Mouse (Mus musculus): Measurements from ENCODE around the gene Dazap2.

Gene Dazap2

GRCm38 (mm10) chr15:100637661-100638060 is 22.5 kb downstream of the Dazap2 start:
- peak in 1 of 2 experiments; percentile 26 for DNase-seq (ENCODE audit: low spot score in 2 of 2)

DNA sequence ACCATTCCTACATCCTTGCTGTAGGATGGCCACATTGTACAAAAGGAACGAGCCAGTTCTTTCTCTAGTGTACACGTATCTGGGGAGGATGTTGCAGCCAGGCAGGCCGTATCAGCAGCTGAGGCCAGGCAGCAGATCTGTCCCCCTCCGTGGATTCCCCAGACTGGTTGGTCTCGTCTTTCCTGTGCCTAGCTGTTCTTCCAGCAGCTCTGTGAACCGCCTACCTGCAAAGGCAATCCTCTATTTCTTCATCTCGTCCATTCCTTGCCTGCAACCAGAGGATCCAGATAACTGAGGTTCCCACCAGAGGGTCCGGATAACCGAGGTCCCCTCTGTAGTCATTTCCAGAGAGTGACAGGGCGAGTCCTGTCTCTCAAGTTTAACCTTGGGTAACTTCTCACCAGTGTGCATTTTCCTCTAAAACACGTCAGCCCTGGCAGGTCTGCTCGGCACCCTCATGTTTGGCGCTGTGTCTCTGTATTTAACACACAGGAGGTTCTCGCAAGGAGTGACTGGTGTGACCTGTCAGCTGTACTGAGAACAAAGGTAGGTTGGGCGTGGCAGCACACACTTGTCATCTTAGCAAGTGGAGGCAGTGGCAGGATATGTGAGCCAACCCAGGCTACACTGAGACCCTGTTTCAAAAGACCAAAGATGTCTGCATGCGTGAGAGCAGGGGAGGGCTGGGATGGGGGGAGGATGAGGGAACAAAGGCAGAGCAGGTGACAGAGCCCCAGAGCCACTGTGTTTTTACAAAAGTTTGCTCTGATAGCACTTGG is 25.0 kb downstream of the Dazap2 start:
- no peak for DNase-seq (ENCODE audit: low spot score in 2 of 2)

DNA sequence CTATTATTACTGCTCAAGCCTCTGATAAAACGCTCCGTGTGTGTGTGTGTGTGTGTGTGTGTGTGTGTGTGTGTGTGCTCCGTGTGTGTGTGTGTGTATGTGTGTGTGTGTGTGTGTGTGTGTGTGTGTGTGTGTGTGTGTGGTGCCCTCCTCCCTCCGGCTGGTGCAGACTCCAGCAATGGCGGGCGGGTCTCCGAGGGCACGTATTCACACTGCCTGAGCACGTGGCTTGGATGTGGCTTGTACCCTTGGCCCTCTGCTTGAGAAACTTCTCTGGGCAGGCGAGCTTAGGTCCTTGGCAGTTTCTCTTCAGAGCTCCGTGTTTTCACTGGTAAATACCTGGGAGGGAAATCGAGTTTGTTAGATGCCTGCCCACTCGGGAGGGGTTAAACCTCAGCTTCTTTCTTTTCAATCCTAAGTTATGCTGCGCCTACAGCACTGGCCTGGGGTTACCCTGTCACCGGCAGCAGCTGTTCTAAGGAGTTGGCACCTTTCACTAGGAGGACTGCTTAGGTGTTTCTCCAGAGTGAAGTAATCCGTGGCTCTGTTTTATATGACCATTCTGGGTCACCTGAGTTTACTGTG is 26.2 kb downstream of the Dazap2 start:
- DNase-seq (ENCODE audit: low spot score in 2 of 2), result no peak

GRCm38 (mm10) chr15:100642451-100642850 is 27.3 kb downstream of the Dazap2 start:
- DNase-seq (ENCODE audit: low spot score in 2 of 2), result no peak

GRCm38 (mm10) chr15:100646161-100646560 is 31.0 kb downstream of the Dazap2 start:
- no peak for DNase-seq (ENCODE audit: low spot score in 2 of 2)

DNA sequence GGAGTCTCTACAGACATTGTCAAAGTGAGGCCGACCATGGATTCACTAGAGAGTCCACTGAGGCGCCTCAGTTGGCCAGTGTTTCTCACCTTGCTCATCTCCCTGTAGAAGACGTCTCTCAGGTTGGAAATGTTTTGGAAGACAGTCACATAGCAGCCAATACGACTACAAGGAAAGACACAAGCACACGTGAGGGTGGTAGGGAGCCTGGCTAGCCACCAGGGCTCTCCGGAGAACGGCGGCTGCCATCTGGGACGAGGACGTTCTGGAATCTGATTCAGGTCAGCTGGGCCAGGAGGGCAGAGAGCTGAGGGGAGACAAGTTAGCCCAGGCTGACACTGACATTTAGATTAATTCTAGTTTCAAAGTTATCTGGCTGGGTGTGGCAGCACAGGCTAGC is 35.0 kb downstream of the Dazap2 start:
- no peak for DNase-seq (ENCODE audit: low spot score in 2 of 2)

DNA sequence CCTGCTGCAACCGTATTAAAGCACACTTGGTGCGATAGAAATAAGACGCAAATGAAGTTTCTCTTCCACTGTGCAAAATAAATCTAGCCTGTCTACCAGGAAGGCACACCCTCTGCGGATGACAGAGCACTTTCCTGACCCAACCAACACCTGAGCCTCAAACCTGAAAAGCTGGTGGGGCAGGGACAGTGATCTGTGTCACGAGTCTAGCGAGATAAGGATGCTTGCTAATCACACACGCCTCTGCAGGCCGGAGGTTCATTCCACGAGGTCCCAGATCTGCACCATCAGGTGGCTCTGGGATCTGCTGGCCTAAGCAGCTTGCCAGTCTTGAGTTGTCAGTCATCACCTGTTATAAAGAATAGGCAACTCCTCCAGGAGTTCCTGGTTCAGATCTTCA is 36.5 kb downstream of the Dazap2 start:
- DNase-seq (ENCODE audit: low spot score in 2 of 2), result no peak

DNA sequence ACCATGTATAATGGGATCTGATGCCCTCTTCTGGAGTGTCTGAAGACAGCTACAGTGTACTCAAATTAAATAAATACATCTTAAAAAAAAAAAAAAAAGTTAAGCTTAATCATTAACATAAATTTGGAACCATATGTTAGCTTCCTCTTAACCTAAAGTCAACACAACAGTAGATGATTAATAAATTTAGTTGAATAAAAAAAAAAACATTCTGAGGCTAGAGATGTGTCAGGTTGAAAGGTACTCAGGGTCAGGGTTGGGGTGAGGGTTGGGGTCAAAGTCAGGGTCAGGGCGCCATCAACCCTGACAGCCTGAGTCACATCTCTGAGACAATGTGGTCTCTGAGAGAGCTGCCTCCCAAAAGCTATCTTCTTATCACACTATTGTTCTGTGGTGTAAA is 39.1 kb downstream of the Dazap2 start:
- DNase-seq (ENCODE audit: low spot score in 2 of 2), result no peak

- DNase-seq (ENCODE audit: low spot score in 2 of 2), result no peak
Measured at GRCm38 (mm10) chr15:100655201-100655600, 40.1 kb downstream of the Dazap2 start.

- no peak for DNase-seq (ENCODE audit: low spot score in 2 of 2)
Measured at GRCm38 (mm10) chr15:100660306-100660705, 45.2 kb downstream of the Dazap2 start.

GRCm38 (mm10) chr15:100660805-100661204 is 45.7 kb downstream of the Dazap2 start:
- no peak for DNase-seq (ENCODE audit: low spot score in 2 of 2)

DNA sequence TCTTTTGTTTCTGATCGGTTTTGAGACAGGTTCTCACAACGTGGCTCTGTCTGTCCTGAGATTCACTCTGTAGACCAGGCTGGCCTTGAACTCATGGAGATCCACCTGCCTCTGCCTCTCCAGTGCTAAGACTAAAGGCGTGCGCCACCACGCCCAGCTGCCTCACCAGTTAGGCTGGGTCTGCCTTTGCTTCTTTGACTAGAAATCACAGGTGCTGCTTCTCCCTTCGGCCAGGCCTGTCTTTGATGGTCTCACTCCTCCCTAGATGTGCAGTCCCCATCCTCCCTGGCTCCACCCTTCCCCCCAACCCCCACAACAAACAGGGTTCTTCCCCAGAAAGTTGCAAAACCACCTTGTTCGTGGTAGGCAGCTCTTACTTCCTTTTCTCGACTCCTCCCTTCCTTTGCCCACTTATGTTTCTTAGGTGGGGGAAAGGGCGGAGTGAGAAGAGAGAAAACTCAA is 49.7 kb downstream of the Dazap2 start:
- peak; percentile 45 to 56 for DNase-seq (ENCODE audit: low spot score in 2 of 2)

DNA sequence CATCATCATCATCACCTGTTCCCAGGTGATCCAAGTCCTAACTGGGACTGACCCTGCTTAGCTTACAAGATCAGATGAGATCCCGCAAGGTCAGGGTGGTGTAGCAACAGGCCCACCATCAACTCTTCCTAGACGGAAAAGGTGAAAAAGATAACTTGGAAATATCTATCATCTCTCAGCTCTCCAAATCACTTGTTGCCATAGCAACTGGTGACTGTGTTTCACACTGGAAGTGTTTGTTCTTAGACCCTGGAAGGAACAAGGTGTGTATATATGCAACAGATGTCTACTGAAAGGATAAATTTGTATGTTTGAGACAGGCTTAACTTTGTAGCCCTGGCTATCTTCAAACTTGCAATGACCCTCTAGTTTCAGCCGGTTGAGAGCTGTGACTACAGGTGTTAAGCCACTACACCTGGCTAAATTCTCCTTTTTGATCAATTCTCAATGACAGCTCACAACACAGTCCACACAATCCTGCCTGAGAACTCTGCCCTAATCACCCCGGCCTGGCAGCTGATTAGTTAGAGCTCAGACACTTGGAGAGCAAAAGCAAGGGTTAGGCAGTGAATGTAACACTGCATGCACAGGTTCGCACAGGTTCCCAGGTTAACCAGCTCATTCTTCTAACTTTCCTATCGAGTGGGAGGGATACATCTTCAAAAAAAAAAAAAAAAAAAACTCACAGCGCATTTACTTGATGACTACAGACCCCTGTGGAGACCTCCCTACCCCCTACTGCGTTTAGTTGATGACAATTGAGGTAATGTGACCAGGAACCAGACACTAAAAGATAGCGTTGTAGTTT is 50.5 kb downstream of the Dazap2 start:
- no peak for DNase-seq (ENCODE audit: low spot score in 2 of 2)

GRCm38 (mm10) chr15:100666219-100666696 is 51.1 kb downstream of the Dazap2 start:
- peak in 1 of 2 experiments; percentile 17 for DNase-seq (ENCODE audit: low spot score in 2 of 2)

DNA sequence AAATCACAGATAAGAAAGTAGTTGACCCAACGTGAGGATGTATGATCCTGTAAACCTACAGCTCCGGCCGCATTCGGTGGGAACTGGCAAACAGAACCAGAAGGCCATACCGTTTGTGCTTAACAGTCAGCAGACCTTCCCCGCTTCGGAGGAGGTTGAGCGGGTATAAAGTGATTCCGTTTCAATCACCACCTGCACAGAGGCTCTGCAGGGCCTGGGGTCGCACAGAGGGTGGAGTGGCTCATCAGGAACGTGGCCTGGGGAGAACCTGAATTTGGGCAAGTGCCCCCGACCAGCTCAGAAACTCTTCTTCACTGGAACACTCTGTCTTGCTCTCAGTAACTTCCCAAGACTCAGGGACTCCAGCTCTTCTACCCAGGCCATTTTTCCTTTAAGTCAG is 51.7 kb downstream of the Dazap2 start:
- no peak for DNase-seq (ENCODE audit: low spot score in 2 of 2)

DNA sequence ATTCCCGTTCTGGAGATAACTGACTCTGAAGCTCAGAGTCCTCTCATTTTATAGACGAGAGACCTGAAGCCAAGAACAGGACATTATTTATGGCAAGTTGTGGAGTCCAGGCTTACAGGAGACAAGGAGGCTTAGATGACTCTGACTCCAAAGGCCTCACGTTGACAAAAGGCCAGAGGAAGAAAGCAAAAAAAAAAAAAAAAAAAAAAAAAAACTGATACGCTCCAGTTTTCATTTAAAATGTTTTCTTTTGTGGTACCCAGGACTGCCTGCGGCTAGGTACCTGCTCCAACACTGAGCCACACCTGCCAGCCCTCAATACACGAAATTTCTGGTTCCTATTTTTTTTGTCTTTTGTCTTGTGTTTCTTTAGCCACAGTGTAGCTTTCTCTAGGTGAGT is 52.3 kb downstream of the Dazap2 start:
- DNase-seq (ENCODE audit: low spot score in 2 of 2), result no peak

DNA sequence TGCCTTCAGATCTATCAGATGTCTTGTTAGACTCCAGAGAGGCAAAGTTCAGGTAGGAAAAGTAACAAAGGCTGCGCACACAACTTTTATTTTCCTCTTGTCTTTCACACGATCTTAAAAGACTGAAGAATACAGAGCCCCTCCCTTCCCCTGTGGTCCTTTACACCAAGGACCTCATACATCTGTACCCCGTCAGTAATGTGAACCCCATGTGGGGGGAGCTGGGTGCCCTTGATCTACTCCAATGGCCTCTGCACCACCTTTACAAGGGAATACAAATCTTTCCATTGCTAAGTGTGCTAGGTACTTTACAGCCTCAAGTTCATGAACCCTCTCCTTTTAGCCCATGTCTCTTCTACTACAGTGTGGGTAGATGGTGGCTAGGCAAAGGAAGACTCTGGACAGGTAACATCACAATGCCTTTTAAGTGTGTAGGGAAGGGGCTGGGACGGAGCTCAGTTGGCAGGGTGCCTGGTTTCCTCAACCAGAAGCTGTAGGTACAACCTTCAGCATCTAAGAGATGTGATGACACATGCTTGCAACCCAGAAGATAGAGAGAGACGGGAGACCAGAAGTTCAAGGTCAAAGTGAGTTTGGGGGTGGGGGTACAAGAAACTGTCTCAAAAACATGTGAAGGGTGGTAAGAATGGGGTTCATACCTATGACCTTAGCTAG is 52.9 kb downstream of the Dazap2 start:
- no peak for DNase-seq (ENCODE audit: low spot score in 2 of 2)

DNA sequence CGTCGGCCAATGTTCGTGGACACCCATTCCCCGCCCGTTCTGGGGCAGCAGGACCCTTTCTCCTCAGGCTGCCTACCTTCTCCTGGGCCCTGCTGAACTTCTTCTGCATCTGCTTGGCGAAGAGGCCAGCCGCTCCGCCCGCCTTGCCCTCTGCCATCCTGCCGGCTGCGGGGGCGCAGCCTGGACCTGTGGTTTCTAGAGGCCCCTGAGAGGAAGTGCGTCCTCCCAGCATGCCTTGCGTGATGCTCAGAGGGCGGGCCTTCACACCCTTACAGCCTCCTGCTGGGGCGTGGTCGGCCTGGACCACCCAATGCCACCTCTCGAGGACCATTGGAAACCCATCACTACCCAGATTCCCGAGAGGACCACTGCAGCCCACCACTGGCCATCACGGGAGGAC is 54.2 kb downstream of the Dazap2 start, which contains the start of gene Bin2:
TSS of gene Bin2 (minus strand) at position 217 of the 400 bp plus-strand sequence.
- DNase-seq (ENCODE audit: low spot score in 2 of 2), result peak; percentile 68 to 78

DNA sequence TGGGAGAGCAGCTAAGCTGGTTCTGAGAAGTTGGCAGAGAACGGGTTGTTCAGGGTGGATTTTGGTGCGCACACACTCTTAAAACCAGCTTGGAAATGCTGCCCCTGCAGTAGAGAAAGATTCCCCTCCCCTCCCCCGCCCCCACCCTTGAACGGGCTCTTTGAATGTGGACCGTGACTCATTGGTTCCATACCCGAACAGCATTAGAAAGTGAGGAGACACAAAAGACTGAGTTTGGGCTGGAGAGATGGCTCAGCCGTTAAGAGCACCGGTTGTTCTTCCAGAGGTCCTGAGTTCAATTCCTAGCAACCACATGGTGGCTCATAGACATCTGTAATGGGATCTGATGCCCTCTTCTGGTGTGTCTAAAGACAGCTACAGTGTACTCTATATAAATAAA is 54.9 kb downstream of the Dazap2 start:
- no peak for DNase-seq (ENCODE audit: low spot score in 2 of 2)

All from spleen, postnatal 14 days (tissue).